Mouse (Mus musculus): ENCODE measurements around the gene Aknad1.

The Aknad1 gene

GRCm38 (mm10) chr3:108739045-108739708 lies at the start of gene Aknad1:
TSS of gene Aknad1 (plus strand) at chr3:108739658.
- DNase-seq (ENCODE audit: low read depth, low spot score): no peak

DNA sequence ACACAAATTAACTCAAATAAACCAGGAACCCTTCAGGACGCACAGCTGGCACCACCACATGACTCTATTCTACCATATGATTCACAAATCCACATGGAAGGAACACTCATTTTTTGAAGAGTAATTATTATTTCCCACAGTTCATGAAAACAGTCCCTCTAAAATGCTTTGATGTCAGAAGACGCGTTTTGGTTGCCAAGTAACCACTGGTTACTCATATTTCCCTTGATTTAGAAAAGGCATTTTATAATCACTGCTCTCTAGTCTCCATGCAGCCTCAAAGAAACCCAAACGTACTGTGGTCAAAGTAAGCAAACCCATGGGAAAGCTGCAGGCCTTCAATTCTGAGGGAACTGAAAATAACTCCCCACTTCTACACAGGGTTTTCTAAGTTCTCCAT lies 49.5 kb upstream of the Aknad1 start:
- no peak for DNase-seq (ENCODE audit: low read depth, low spot score)

- no peak for DNase-seq (ENCODE audit: low read depth, low spot score)
Measured at GRCm38 (mm10) chr3:108694321-108694720, 45.1 kb upstream of the Aknad1 start.

DNA sequence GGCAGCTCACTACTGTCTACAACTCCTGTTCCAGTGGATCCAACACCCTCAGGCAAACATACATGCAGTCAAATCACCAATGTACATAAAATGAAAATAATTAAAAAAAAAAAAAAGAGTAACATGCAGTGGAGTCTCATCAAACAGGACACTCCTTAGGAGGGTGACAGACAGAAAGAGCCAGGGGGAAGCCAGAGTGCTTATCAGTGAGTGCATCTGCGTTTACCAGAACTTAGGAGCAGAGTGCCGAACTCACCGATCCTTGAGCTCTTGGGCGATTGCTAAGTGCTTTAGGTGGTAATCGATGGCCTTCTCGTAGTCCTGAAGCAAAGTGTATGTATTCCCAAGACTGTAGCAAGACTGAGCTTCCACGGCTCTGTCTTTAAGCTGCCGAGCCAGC lies 40.8 kb upstream of the Aknad1 start:
- no peak for DNase-seq (ENCODE audit: low read depth, low spot score)

DNA sequence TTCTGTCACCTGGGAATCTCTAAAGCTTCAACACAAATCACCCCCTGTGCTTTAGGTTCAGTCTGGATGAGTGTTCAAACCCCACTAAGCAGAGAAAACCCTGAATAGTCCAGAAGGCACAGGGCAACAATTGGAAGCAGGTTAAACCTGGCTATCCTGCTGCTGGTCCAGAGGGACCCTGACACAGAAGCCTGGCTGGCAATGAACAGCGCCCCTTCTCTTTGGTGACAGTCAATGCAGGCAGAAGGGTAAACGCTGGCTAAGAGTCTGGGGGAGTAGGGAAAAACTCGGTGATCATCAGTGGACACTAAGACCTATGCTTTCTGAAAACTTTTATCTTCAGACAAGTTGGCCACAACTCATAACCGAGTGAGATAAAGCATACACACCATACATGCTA lies 39.7 kb upstream of the Aknad1 start:
- DNase-seq (ENCODE audit: low read depth, low spot score): no peak

DNA sequence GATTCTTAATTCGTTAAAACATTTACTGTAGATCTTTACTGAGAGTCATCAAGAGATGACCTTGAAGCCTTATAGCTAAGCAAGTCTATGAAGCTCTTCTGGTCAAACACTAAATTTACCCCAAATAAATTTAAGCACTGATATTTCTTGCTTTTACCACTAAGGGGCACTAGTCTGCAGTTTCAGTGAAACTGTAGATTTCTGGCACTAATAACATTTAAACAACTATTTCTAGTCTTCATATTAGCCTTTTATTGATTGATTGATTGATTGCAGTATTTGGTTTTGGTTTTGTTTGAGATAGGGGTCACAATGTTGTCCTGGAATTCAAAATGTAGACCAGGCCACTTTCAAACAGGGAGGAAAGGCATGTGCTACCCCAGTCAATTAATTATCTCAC lies 38.2 kb upstream of the Aknad1 start:
- peak; percentile 54 for DNase-seq (ENCODE audit: low read depth, low spot score)

GRCm38 (mm10) chr3:108702789-108703188 lies 36.7 kb upstream of the Aknad1 start:
- no peak for DNase-seq (ENCODE audit: low read depth, low spot score)

DNA sequence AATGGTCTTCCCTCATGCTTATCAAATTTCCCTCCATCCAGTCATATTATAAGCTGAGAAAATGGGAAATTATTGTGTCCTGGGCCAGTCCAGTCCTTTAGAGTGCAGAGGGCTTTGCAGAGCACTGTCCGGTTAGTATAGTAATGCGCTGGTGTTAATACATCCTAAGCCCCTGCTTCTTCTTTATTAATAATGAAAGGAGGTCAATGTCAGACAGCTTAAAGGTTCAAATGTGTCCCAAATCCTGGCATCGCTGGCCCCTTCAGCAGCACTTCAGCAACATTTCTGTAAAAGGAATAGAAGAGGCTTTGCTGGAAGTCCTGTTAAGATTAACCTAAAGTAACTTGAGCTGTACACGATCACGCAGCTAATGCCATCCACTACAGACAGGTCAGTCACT lies 28.2 kb upstream of the Aknad1 start:
- DNase-seq (ENCODE audit: low read depth, low spot score): no peak

DNA sequence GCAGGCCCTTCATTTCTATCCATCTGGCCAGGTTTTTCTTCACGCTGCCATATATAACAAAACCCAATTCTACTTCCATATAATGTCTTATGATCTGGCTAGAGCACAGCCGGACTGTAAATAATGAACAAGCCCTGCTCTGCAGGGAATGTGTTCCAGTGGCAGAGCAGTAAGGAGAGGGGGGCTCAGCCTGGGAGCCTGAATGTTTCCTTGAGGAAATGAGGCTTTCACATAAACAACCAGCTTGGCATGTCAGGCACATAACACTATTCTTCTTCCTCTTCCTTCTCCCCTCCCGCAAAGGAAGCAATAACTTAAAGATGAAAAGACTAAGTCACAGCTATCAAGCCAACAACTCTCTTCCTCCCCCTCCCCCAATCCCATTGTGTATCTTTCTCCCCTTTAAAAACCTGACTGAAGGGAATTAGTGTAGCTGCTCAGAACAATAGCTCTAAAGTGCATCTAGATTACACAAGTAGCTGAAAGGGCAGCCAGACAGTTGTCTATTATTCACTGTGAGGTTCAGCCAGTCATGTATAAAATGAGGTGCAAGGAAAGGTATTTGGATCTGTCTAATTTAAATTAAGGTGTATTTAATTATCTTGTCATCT lies 26.3 kb upstream of the Aknad1 start:
- DNase-seq (ENCODE audit: low read depth, low spot score): no peak

- no peak for DNase-seq (ENCODE audit: low read depth, low spot score)
Measured at GRCm38 (mm10) chr3:108714837-108715236, 24.6 kb upstream of the Aknad1 start.

- DNase-seq (ENCODE audit: low read depth, low spot score): no peak
Measured at GRCm38 (mm10) chr3:108717896-108718502, 21.5 kb upstream of the Aknad1 start.

DNA sequence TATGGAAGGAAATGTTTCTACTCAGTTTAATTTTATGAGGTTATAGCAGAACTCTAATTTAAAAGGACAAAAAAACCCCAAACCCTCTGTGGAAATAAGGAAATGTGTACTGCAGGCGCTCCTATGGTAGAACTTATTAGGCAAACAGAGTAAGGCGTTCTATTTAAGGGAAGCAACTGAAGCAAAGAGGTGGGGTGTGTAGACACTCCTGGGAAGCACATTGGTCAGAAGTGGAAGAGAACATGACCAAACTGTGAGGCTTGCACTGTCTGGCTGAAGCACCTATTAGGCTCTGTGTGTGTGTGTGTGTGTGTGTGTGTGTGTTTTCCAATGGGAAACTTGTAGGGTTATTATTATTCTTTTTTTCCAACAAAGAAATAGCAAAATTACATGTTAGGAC lies 20.1 kb upstream of the Aknad1 start:
- DNase-seq (ENCODE audit: low read depth, low spot score): no peak

DNA sequence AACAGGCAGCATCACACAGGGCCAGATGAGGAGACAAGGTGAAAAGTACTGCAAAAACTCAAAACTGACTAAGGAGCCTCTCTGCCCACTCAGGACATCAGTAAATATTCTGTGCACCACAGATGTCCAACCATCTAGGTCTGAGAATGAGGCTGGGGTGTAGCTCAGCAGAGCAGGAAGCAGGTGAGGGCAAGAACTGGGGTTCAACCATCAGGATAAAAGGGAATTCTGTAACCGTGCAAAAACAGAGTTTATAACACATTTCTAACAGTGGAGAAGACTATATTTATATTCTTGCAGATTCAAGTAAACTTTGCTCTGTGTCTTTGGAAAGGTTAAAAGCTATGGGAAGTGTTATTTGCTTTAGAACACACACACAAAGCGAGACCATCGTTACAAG lies 19.7 kb upstream of the Aknad1 start:
- DNase-seq (ENCODE audit: low read depth, low spot score): no peak

- DNase-seq (ENCODE audit: low read depth, low spot score): peak; percentile 77
Measured at GRCm38 (mm10) chr3:108721076-108721991, 18.1 kb upstream of the Aknad1 start.

- peak; percentile 97 for DNase-seq (ENCODE audit: low read depth, low spot score)
Measured at GRCm38 (mm10) chr3:108722036-108722872, 17.2 kb upstream of the Aknad1 start, which contains the start of gene Gpsm2. TSS of gene Gpsm2 (minus strand) at chr3:108722309.

DNA sequence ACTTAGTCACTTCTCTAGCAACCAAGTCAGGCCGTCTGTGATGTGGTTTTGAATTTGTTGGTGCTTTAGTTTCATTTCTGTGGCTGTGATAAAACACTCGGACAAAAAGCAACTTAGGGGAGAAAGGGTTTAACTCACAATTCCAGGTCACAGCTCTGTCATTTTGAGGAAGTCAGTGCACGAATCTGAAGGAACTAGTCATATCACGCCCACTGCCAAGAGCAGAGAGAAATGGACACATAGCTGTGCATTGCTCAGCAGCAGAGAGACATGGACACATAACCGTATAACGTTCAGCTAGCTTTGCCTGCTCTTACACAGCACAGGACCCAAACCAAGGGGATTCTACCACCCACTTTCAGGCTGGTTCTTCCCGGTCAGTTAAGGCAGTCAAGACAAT lies 13.0 kb upstream of the Aknad1 start:
- DNase-seq (ENCODE audit: low read depth, low spot score): no peak

DNA sequence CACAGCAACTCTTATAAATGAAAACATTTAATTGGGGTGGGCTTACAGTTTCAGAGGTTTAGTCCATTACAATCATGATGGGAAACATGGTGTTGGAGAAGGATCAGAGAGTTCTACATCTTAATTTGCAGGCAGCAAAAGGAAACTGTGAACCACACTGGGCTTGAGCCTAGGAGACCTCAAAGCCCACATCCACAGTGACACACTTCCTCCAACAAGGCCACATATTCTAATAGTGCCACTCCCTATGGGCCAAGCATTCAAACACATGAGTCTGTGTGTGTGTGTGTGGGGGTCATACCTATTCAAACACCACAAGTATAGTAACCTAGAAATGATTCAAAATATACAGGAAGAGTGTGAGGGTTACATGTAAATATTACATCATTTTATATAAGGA lies 12.1 kb upstream of the Aknad1 start:
- no peak for DNase-seq (ENCODE audit: low read depth, low spot score)

DNA sequence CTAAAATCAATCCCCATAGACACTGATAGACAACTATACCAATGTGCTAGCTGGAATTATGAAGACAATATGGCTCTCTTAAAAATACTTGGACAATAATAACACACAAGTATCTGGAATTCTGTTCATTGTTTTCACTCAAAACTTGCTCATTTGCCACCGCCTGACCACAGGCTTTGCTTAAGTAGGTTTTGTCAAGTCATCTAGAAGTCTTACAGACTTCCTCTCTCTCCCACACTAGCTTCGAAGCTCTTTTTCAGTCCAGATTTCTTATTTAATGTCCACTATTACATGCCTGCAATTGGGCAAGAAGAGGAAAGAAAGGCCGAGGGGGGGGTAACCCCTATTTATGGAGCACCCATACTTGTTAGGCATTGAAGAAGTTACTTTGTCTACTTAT lies 11.7 kb upstream of the Aknad1 start:
- DNase-seq (ENCODE audit: low read depth, low spot score): no peak

DNA sequence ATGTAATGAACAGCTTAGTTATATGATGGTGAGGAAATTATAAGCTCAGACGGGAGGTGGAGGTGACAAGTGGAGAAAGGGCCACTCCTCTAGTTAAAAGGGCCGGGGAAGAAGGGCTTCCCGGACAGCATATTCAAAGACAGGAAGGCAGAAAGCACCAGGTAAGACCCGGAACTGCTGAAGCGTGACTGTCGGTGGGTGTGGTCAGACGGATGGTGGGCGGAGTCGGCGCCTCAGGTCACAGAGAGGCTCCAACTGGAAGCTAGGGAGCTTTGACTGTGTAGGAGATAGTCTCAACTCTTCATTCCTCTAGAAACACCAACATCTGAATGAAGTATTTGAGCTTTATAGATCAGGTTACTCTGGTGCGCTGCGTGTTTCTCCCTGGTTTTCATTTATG lies 9.1 kb upstream of the Aknad1 start:
- no peak for DNase-seq (ENCODE audit: low read depth, low spot score)

GRCm38 (mm10) chr3:108737761-108738160 lies 1.7 kb upstream of the Aknad1 start:
- DNase-seq (ENCODE audit: low read depth, low spot score): no peak

- DNase-seq (ENCODE audit: low read depth, low spot score): no peak
Measured at GRCm38 (mm10) chr3:108744060-108744459, 4.6 kb downstream of the Aknad1 start.

All from 3T3-L1 (cell line).